Mouse (Mus musculus) erythroblast, embryonic 14.5 days (primary cell): ENCODE results near the gene Spata2.

Experiments used
- GATA1 ChIP-seq: IDR thresholded peaks from 2 replicates; pipeline ENCODE4 v1.6.1; 2012; ENCODE audit warnings: low read length, inconsistent platforms, mixed read lengths
- TAL1 ChIP-seq: IDR thresholded peaks from 3 replicates; pipeline ENCODE4 v1.6.1; 2012; ENCODE audit warnings: low read length, inconsistent platforms, mixed read lengths

DNA sequence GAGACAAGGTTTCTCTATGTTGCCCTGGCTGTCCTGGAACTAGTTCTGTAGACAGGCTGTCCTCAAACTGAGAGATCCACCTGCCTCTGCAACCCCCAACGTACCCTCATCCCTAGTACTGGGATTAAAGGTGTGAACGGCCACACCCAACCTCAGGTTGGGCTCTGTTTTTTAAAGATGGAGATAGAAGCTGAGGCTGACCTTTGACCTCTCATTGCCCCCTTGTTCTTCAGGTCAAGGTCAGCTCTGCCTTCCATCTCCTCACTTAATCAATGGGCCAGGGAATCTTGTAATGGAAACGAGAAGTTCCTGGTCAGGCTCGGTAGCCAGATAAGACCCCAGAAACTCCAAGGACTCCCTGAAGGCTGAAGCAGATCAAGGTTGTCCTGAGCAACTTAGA is 37.8 kb upstream of the Spata2 start:
- TF ChIP-seq GATA1 (no peak), TAL1 (no peak)
